30 mouse cellular contexts compared by ENCODE assay signal in the genomic region with DNA sequence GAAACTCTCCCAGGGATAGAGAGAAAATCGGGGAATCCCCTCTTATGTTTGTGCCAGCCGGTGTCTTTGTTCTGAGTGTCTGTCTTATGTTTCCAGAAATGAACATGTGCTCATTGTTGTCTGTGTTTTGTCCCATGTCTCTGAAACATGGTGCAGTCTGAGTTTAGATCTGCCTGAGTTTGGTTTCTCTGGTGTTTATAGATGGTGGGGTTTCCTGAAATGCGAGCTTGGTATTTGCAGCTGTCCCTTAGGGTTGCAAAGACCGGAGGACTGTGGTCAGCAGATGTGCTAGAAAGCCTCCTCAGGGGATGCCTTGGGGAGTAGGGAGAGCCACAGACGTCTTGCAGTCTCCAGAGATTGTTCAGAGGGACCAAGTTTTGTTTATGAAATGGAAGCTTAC. TPM values are rescaled to one million over a fixed set of nuclear protein-coding genes. Genes with fewer than 3 reads are reported as not detected.
"Had no signal": no experiment of that assay in that cellular context is flagged by ENCODE, and none has a peak within 500 bp of the region (broad histone marks: within the 10 kb centered on the region; RNA-seq: fewer than 3 reads in every experiment).

No protein-coding gene starts in this region.

- H3K4me1 ChIP-seq: liver, embryonic 13.5 days; neural tube, embryonic 12.5 days; neural tube, embryonic 15.5 days; stomach, embryonic 15.5 days had no signal

- DNase-seq: kidney, adult 2 months; kidney, postnatal 25 days; liver, embryonic 13.5 days; lung, adult 2 months; lung, postnatal 14 days; lung, postnatal 4 days; midbrain, embryonic 14.5 days; right cerebral cortex, adult 18-20 months; right cerebral cortex, postnatal 14 days; spleen, adult 18-20 months; thymus, postnatal 25 days had no signal

- H3K4me3 ChIP-seq: liver, embryonic 13.5 days; neural tube, embryonic 12.5 days; neural tube, embryonic 15.5 days; stomach, embryonic 15.5 days had no signal

- ATAC-seq: intestine, postnatal 0 days had no signal

- H3K36me3 ChIP-seq: liver, embryonic 13.5 days; neural tube, embryonic 12.5 days; neural tube, embryonic 15.5 days; stomach, embryonic 15.5 days had no signal

- H3K9ac ChIP-seq: liver, embryonic 13.5 days; neural tube, embryonic 12.5 days; neural tube, embryonic 15.5 days; stomach, embryonic 15.5 days had no signal

- H3K4me2 ChIP-seq: liver, embryonic 13.5 days; midbrain, embryonic 11.5 days; neural tube, embryonic 12.5 days; neural tube, embryonic 15.5 days; stomach, embryonic 15.5 days had no signal

- H3K27ac ChIP-seq: kidney, postnatal 0 days; liver, embryonic 13.5 days; neural tube, embryonic 12.5 days; neural tube, embryonic 15.5 days; stomach, embryonic 15.5 days had no signal

- H3K9me3 ChIP-seq: liver, embryonic 13.5 days; neural tube, embryonic 15.5 days; stomach, embryonic 15.5 days had no signal

- H3K27me3 ChIP-seq: liver, embryonic 13.5 days; neural tube, embryonic 12.5 days; neural tube, embryonic 15.5 days; stomach, embryonic 15.5 days had no signal

RNA-seq across cellular contexts. Expression of gene Olfr782, which starts 8.7 kb away (rescaled TPM):
- total RNA-seq: left cerebral cortex, adult 8-10 months; left cerebral cortex, postnatal 25 days; liver, adult 2 months; megakaryocyte progenitor cell, adult 5-6 weeks; megakaryocyte-erythroid progenitor cell, adult 5-6 weeks; midbrain, postnatal 0 days had no signal
- polyA plus RNA-seq: intestine, postnatal 0 days; kidney, adult 2 months; kidney, embryonic 14.5 days; kidney, postnatal 0 days; large intestine, adult 2 months; limb, embryonic 11.5 days; limb, embryonic 14.5 days; liver, adult 2 months; liver, embryonic 13.5 days; liver, embryonic 16.5 days; lung, adult 2 months; lung, embryonic 16.5 days; midbrain, embryonic 11.5 days; midbrain, embryonic 14.5 days; midbrain, postnatal 0 days; neural tube, embryonic 12.5 days; neural tube, embryonic 15.5 days; stomach, embryonic 15.5 days; thymus, postnatal 0 days had no signal

RNA-seq across cellular contexts. Expression of gene Olfr784, which starts 26.6 kb away (rescaled TPM):
- polyA plus RNA-seq: intestine, postnatal 0 days; kidney, adult 2 months; kidney, embryonic 14.5 days; kidney, postnatal 0 days; liver, adult 2 months; liver, embryonic 16.5 days; midbrain, postnatal 0 days; stomach, embryonic 15.5 days had no signal

RNA-seq across cellular contexts. Expression of gene Olfr781, which starts 28.7 kb away (rescaled TPM):
- total RNA-seq: left cerebral cortex, adult 8-10 months; left cerebral cortex, postnatal 25 days; liver, adult 2 months; megakaryocyte progenitor cell, adult 5-6 weeks; megakaryocyte-erythroid progenitor cell, adult 5-6 weeks; midbrain, postnatal 0 days had no signal
- polyA plus RNA-seq: intestine, postnatal 0 days; kidney, adult 2 months; kidney, embryonic 14.5 days; kidney, postnatal 0 days; large intestine, adult 2 months; limb, embryonic 11.5 days; limb, embryonic 14.5 days; liver, adult 2 months; liver, embryonic 13.5 days; liver, embryonic 16.5 days; lung, adult 2 months; lung, embryonic 16.5 days; midbrain, embryonic 11.5 days; midbrain, embryonic 14.5 days; midbrain, postnatal 0 days; neural tube, embryonic 12.5 days; neural tube, embryonic 15.5 days; stomach, embryonic 15.5 days; thymus, postnatal 0 days had no signal

RNA-seq across cellular contexts. Expression of gene Olfr780, which starts 39.4 kb away (rescaled TPM):
- total RNA-seq: left cerebral cortex, adult 8-10 months; left cerebral cortex, postnatal 25 days; liver, adult 2 months; megakaryocyte progenitor cell, adult 5-6 weeks; megakaryocyte-erythroid progenitor cell, adult 5-6 weeks; midbrain, postnatal 0 days had no signal
- polyA plus RNA-seq: intestine, postnatal 0 days; kidney, adult 2 months; kidney, embryonic 14.5 days; kidney, postnatal 0 days; large intestine, adult 2 months; limb, embryonic 11.5 days; limb, embryonic 14.5 days; liver, adult 2 months; liver, embryonic 13.5 days; liver, embryonic 16.5 days; lung, adult 2 months; lung, embryonic 16.5 days; midbrain, embryonic 11.5 days; midbrain, embryonic 14.5 days; midbrain, postnatal 0 days; neural tube, embryonic 12.5 days; neural tube, embryonic 15.5 days; stomach, embryonic 15.5 days; thymus, postnatal 0 days had no signal

RNA-seq across cellular contexts. Expression of gene Olfr785, which starts 47.9 kb away (rescaled TPM):
- total RNA-seq: left cerebral cortex, adult 8-10 months; left cerebral cortex, postnatal 25 days; liver, adult 2 months; megakaryocyte progenitor cell, adult 5-6 weeks; megakaryocyte-erythroid progenitor cell, adult 5-6 weeks; midbrain, postnatal 0 days had no signal
- polyA plus RNA-seq: intestine, postnatal 0 days; kidney, adult 2 months; kidney, embryonic 14.5 days; kidney, postnatal 0 days; large intestine, adult 2 months; limb, embryonic 11.5 days; limb, embryonic 14.5 days; liver, adult 2 months; liver, embryonic 13.5 days; liver, embryonic 16.5 days; lung, adult 2 months; lung, embryonic 16.5 days; midbrain, embryonic 11.5 days; midbrain, embryonic 14.5 days; midbrain, postnatal 0 days; neural tube, embryonic 12.5 days; neural tube, embryonic 15.5 days; stomach, embryonic 15.5 days; thymus, postnatal 0 days had no signal
